11 mouse cellular contexts compared by ENCODE assay signal in genomic region chr8:72131901-72132300, GRCm38 (mm10). TPM values are rescaled to one million over a fixed set of nuclear protein-coding genes. Genes with fewer than 3 reads are reported as not detected.
DNase-seq lines count a peak whose midpoint lies in the region; ATAC-seq and TF ChIP-seq lines count a peak whose summit lies in the region.
"Had no signal": no experiment of that assay in that cellular context is flagged by ENCODE, and none has a peak within 500 bp of the region (broad histone marks: within the 10 kb centered on the region; RNA-seq: fewer than 3 reads in every experiment).

No protein-coding gene starts in this region.

- no peak for TF ChIP-seq CTCF in lung, postnatal 0 days (IDR thresholded peaks at IDR 0.05)

- TF ChIP-seq EP300 in lung, postnatal 0 days (IDR thresholded peaks at IDR 0.05) = no peak

- no peak overlapping the region for H3K4me2 ChIP-seq in heart, embryonic 13.5 days
- no peak overlapping the region for H3K4me2 ChIP-seq in lung, postnatal 0 days (replicated peaks; ENCODE audit: low read depth, low read length)
- no peak overlapping the region for H3K4me2 ChIP-seq in embryonic facial prominence, embryonic 12.5 days (replicated peaks)

- no peak overlapping the region for H3K9ac ChIP-seq in heart, embryonic 13.5 days
- H3K9ac ChIP-seq in lung, postnatal 0 days (replicated peaks; ENCODE audit: low read depth) = no peak overlapping the region
- no peak overlapping the region for H3K9ac ChIP-seq in embryonic facial prominence, embryonic 12.5 days

- peak overlapping the region; percentile 62 for H3K27ac ChIP-seq in heart, embryonic 13.5 days (replicated peaks)
- H3K27ac ChIP-seq in lung, postnatal 0 days (ENCODE audit: low read length) = peak overlapping the region; percentile 47
- H3K27ac ChIP-seq in embryonic facial prominence, embryonic 12.5 days = 0 out of 2 replicates have a peak overlapping the region, but pooled peaks have one; percentile 5

- H3K36me3 ChIP-seq in heart, embryonic 13.5 days = no peaks in the 10 kb centered on the region
- H3K36me3 ChIP-seq in lung, postnatal 0 days (ENCODE audit: insufficient read depth, low read length) = no peaks in the 10 kb centered on the region
- no peaks in the 10 kb centered on the region for H3K36me3 ChIP-seq in embryonic facial prominence, embryonic 12.5 days
- H3K36me3 ChIP-seq in splenic B cell, adult 2 months (ENCODE audit: control insufficient read depth, insufficient read depth, low read length, poor library complexity, severe bottlenecking) = no peaks in the 10 kb centered on the region

- no peaks in the 10 kb centered on the region for H3K9me3 ChIP-seq in heart, embryonic 13.5 days
- no peaks in the 10 kb centered on the region for H3K9me3 ChIP-seq in lung, postnatal 0 days (ENCODE audit: low read length)
- H3K9me3 ChIP-seq in embryonic facial prominence, embryonic 12.5 days = no peaks in the 10 kb centered on the region

- 76% methylated on average over 2 of the region's 2 CpGs for WGBS in heart, embryonic 13.5 days
- WGBS in lung, postnatal 0 days = 69% methylated on average over 2 of the region's 2 CpGs
- WGBS in embryonic facial prominence, embryonic 12.5 days = 68% methylated on average over 2 of the region's 2 CpGs

- intact Hi-C loops in heart, postnatal 14 days (cut with DNase I) = no loop called here
- intact Hi-C loops in gastrocnemius, postnatal 36 days (cut with DNase I) = no loop called here
- intact Hi-C loops in left cerebral cortex, postnatal 14 days (cut with DNase I) = no loop called here

- H3K4me3 ChIP-seq in heart, embryonic 13.5 days = no peak overlapping the region
- H3K4me3 ChIP-seq in lung, postnatal 0 days (ENCODE audit: low read depth, low read length) = no peak overlapping the region
- H3K4me3 ChIP-seq in embryonic facial prominence, embryonic 12.5 days = no peak overlapping the region

- peaks cover 33% of the 10 kb centered on the region for H3K4me1 ChIP-seq in heart, embryonic 13.5 days
- H3K4me1 ChIP-seq in lung, postnatal 0 days (ENCODE audit: insufficient read depth, low read depth, low read length) = no peaks in the 10 kb centered on the region; the same call in 1 of the 2 replicates
- 0 out of 2 replicates have a peak, but pooled peaks cover 3% of the 10 kb centered on the region for H3K4me1 ChIP-seq in embryonic facial prominence, embryonic 12.5 days

- ATAC-seq in heart, embryonic 13.5 days (ENCODE audit: extremely low read depth, insufficient number of reproducible peaks, low FRiP score, low TSS enrichment) = no peak
- ATAC-seq in lung, postnatal 0 days = no peak
- ATAC-seq in embryonic facial prominence, embryonic 12.5 days (ENCODE audit: insufficient number of reproducible peaks, insufficient read depth, low FRiP score, low TSS enrichment) = no peak
- ATAC-seq: inflammation-experienced regulatory T-cells, adult 6 months had no signal

- no peak for DNase-seq in heart, postnatal 14 days
- DNase-seq in lung, postnatal 0 days (ENCODE audit: low spot score) = peak; percentile 11
- DNase-seq in lung, postnatal 14 days = no peak
- peak; percentile 46 for DNase-seq in splenic B cell, adult 2 months (ENCODE audit: low read depth, low spot score)
- no peak for DNase-seq in gastrocnemius, postnatal 36 days
- DNase-seq in left cerebral cortex, postnatal 14 days (ENCODE audit: low spot score in 2 of 2) = no peak

- no peaks in the 10 kb centered on the region for H3K27me3 ChIP-seq in heart, embryonic 13.5 days (replicated peaks)
- no peaks in the 10 kb centered on the region for H3K27me3 ChIP-seq in lung, postnatal 0 days (replicated peaks; ENCODE audit: insufficient read depth, low read length)
- H3K27me3 ChIP-seq in embryonic facial prominence, embryonic 12.5 days = no peaks in the 10 kb centered on the region
- H3K27me3 ChIP-seq in splenic B cell, adult 2 months (ENCODE audit: control insufficient read depth, insufficient read depth, low read length, poor library complexity, severe bottlenecking) = no peaks in the 10 kb centered on the region

RNA-seq across cellular contexts. Expression of gene Tpm4, which starts 2.9 kb away (rescaled TPM):
- polyA plus RNA-seq in heart, embryonic 13.5 days (2015; fragmentation: Nextera tagmentation; extraction: Ambion mirVana) = 358 and 365 TPM in 2 replicates
- total RNA-seq in heart, postnatal 14 days (2021) = 100 to 1,000 TPM; 119 to 155 TPM
- 585 and 648 TPM in 2 replicates for polyA plus RNA-seq in lung, postnatal 0 days (2015; fragmentation: Nextera tagmentation; extraction: Ambion mirVana)
- polyA plus RNA-seq in embryonic facial prominence, embryonic 12.5 days (2016; fragmentation: Nextera tagmentation; extraction: Ambion mirVana) = 627 and 659 TPM in 2 replicates
- total RNA-seq in gastrocnemius, postnatal 36 days (2021) = 10 to 100 TPM; 28.1 to 35.5 TPM
- 10 to 100 TPM; 36.7 to 37.5 TPM for total RNA-seq in left cerebral cortex, postnatal 14 days (2021)

RNA-seq across cellular contexts. Expression of gene Olfr374, which starts 25.1 kb away (rescaled TPM):
- polyA plus RNA-seq in heart, embryonic 13.5 days (2015; fragmentation: Nextera tagmentation; extraction: Ambion mirVana) = 0.04 and 0.20 TPM in 2 replicates
- total RNA-seq in heart, postnatal 14 days (2021) = not detected
- polyA plus RNA-seq in lung, postnatal 0 days (2015; fragmentation: Nextera tagmentation; extraction: Ambion mirVana) = not detected in 2 replicates
- 0.03 and 0.08 TPM in 2 replicates for polyA plus RNA-seq in embryonic facial prominence, embryonic 12.5 days (2016; fragmentation: Nextera tagmentation; extraction: Ambion mirVana)
- total RNA-seq in gastrocnemius, postnatal 36 days (2021) = not detected
- total RNA-seq in left cerebral cortex, postnatal 14 days (2021) = not detected
- total RNA-seq: left cerebral cortex, adult 18-20 months had no signal
- polyA plus RNA-seq: liver, embryonic 16.5 days had no signal

RNA-seq across cellular contexts. Expression of gene Rab8a, which starts 29.1 kb away (rescaled TPM):
- polyA plus RNA-seq in heart, embryonic 13.5 days (2015; fragmentation: Nextera tagmentation; extraction: Ambion mirVana) = 77.6 and 77.7 TPM in 2 replicates
- 10 to 100 TPM; 28.2 to 28.6 TPM for total RNA-seq in heart, postnatal 14 days (2021)
- polyA plus RNA-seq in lung, postnatal 0 days (2015; fragmentation: Nextera tagmentation; extraction: Ambion mirVana) = 67.3 and 68.0 TPM in 2 replicates
- 120 and 123 TPM in 2 replicates for polyA plus RNA-seq in embryonic facial prominence, embryonic 12.5 days (2016; fragmentation: Nextera tagmentation; extraction: Ambion mirVana)
- total RNA-seq in gastrocnemius, postnatal 36 days (2021) = 10 to 100 TPM in 1 of 2 experiments, 1 to 10 TPM in 1; 6.0 to 10.0 TPM
- total RNA-seq in left cerebral cortex, postnatal 14 days (2021) = 10 to 100 TPM; 38.4 to 46.3 TPM

RNA-seq across cellular contexts. Expression of gene Olfr373, which starts 48.9 kb away (rescaled TPM):
- not detected in 2 replicates for polyA plus RNA-seq in heart, embryonic 13.5 days (2015; fragmentation: Nextera tagmentation; extraction: Ambion mirVana)
- total RNA-seq in heart, postnatal 14 days (2021) = not detected
- polyA plus RNA-seq in lung, postnatal 0 days (2015; fragmentation: Nextera tagmentation; extraction: Ambion mirVana) = not detected in 2 replicates
- not detected in 2 replicates for polyA plus RNA-seq in embryonic facial prominence, embryonic 12.5 days (2016; fragmentation: Nextera tagmentation; extraction: Ambion mirVana)
- not detected for total RNA-seq in gastrocnemius, postnatal 36 days (2021)
- total RNA-seq in left cerebral cortex, postnatal 14 days (2021) = not detected
- total RNA-seq: left cerebral cortex, adult 18-20 months had no signal
- polyA plus RNA-seq: liver, embryonic 16.5 days had no signal

RNA-seq across cellular contexts. Expression of gene Hsh2d, which starts 57.5 kb away (rescaled TPM):
- polyA plus RNA-seq in heart, embryonic 13.5 days (2015; fragmentation: Nextera tagmentation; extraction: Ambion mirVana) = 0.08 and 0.17 TPM in 2 replicates
- total RNA-seq in heart, postnatal 14 days (2021) = under 1 TPM in 1 of 2 experiments, not detected in 1; 0.17 TPM
- polyA plus RNA-seq in lung, postnatal 0 days (2015; fragmentation: Nextera tagmentation; extraction: Ambion mirVana) = 0.46 and 0.78 TPM in 2 replicates
- polyA plus RNA-seq in embryonic facial prominence, embryonic 12.5 days (2016; fragmentation: Nextera tagmentation; extraction: Ambion mirVana) = not detected in 2 replicates
- total RNA-seq in gastrocnemius, postnatal 36 days (2021) = not detected
- total RNA-seq in left cerebral cortex, postnatal 14 days (2021) = not detected
- total RNA-seq: left cerebral cortex, adult 18-20 months had no signal

Comparison
In these comparisons a context has a peak if more than half of its experiments do, and no peak if none do; other contexts are left out.
1. DNase-seq: peak in lung, postnatal 0 days (single experiment) and splenic B cell, adult 2 months (single experiment); none in heart, postnatal 14 days (0 of 2), lung, postnatal 14 days (single experiment), gastrocnemius, postnatal 36 days (0 of 2) and left cerebral cortex, postnatal 14 days (0 of 2).
2. H3K27ac ChIP-seq: peak in every context shown above with its lines; median percentile 62 in heart, embryonic 13.5 days; 47 in lung, postnatal 0 days; 5 in embryonic facial prominence, embryonic 12.5 days.